Mouse (Mus musculus) neural tube, embryonic 15.5 days (tissue): ENCODE results near the gene Qsox2. TPM values are rescaled to one million over a fixed set of nuclear protein-coding genes. Genes with fewer than 3 reads are reported as not detected.

Experiments used
- ATAC-seq: fragments of 200-750 bp; cut with Nextera tagmentation; 2 replicates; pipeline ENCODE4 v1.8.0; 2017; ENCODE audit warnings: mild to moderate bottlenecking, moderate TSS enrichment, moderate library complexity; ENCODE audit not compliant: low FRiP score
- H3K27ac ChIP-seq: fragments of 300-500 bp; sonication (generic); replicated peaks from 2 replicates; pipeline ENCODE4 v1.5.1; 2015; ENCODE audit warnings: mild to moderate bottlenecking, inconsistent platforms
- H3K27me3 ChIP-seq: fragments of 300-500 bp; sonication (generic); replicated peaks from 2 replicates; pipeline ENCODE4 v1.6.1; 2015; ENCODE audit warnings: inconsistent platforms
- H3K36me3 ChIP-seq: fragments of 300-500 bp; sonication (generic); 2 replicates; pipeline ENCODE4 v1.6.1; 2015; ENCODE audit warnings: inconsistent platforms
- H3K4me1 ChIP-seq: fragments of 300-500 bp; sonication (generic); 2 replicates; pipeline ENCODE4 v1.6.1; 2015; ENCODE audit warnings: inconsistent platforms
- H3K4me2 ChIP-seq: fragments of 300-500 bp; sonication (generic); 2 replicates; pipeline ENCODE4 v1.6.1; 2015; ENCODE audit warnings: inconsistent platforms, mild to moderate bottlenecking, moderate library complexity
- H3K4me3 ChIP-seq: fragments of 300-500 bp; sonication (generic); replicated peaks from 2 replicates; pipeline ENCODE4 v1.5.1; 2015; ENCODE audit warnings: mild to moderate bottlenecking, inconsistent platforms
- H3K9ac ChIP-seq: fragments of 300-500 bp; sonication (generic); replicated peaks from 2 replicates; pipeline ENCODE4 v1.6.1; 2015; ENCODE audit warnings: mild to moderate bottlenecking, inconsistent platforms
- H3K9me3 ChIP-seq: fragments of 300-500 bp; sonication (generic); replicated peaks from 2 replicates; pipeline ENCODE4 v1.6.1; 2016; ENCODE audit warnings: inconsistent platforms
- WGBS: fragments of 180-500 bp; shearing (Covaris S2); methylation state at CpG from one replicate; pipeline ENCODE4 v1.1.7; 2015; ENCODE audit warnings: mixed read lengths; 5-methylcytosine and 5-hydroxymethylcytosine counted together
- polyA plus RNA-seq: library from polyadenylated mRNA; unstranded; fragments of >200 nt; fragmentation: Nextera tagmentation; extraction: Ambion mirVana; gene quantifications from 2 replicates; pipeline ENCODE4 v1.2.1, GENCODE M21; 2015

Qsox2 gene
- polyA plus RNA-seq, 1 experiment from 2014 or later: 14.7 TPM

GRCm38 (mm10) chr2:26188517-26188916, 48.8 kb downstream of the Qsox2 start:
- Histone ChIP-seq H3K4me2 (no peak overlapping the region), H3K27ac (no peak overlapping the region), H3K4me3 (no peak overlapping the region), H3K9ac (no peak overlapping the region), H3K4me1 (no peaks in the 10 kb centered on the region), H3K36me3 (no peaks in the 10 kb centered on the region), H3K27me3 (peaks cover 36% of the 10 kb centered on the region), H3K9me3 (no peaks in the 10 kb centered on the region)
- ATAC-seq: no peak
- 84% methylated on average over 5 of the region's 5 CpGs for WGBS

- Histone ChIP-seq H3K4me2 (no peak overlapping the region), H3K9ac (no peak overlapping the region), H3K9me3 (no peaks in the 10 kb centered on the region), H3K4me1 (no peaks in the 10 kb centered on the region), H3K27ac (no peak overlapping the region), H3K36me3 (no peaks in the 10 kb centered on the region), H3K4me3 (no peak overlapping the region), H3K27me3 (0 out of 2 replicates have a peak, but pooled peaks cover 10% of the 10 kb centered on the region)
- ATAC-seq: no peak
- WGBS: 76% methylated on average over 3 of the region's 3 CpGs
These were observed 53.0 kb downstream of the Qsox2 start for GRCm38 (mm10) chr2:26184352-26184751.

- H3K27me3 ChIP-seq: 0 out of 2 replicates have a peak, but pooled peaks cover 14% of the 10 kb centered on the region
- no peaks in the 10 kb centered on the region for H3K36me3 ChIP-seq
- WGBS: 13% methylated on average over 6 of the region's 6 CpGs
- no peak overlapping the region for H3K4me3 ChIP-seq
- no peak overlapping the region for H3K9ac ChIP-seq
- no peak overlapping the region for H3K27ac ChIP-seq
- no peaks in the 10 kb centered on the region for H3K9me3 ChIP-seq
- no peaks in the 10 kb centered on the region for H3K4me1 ChIP-seq
- no peak for ATAC-seq
- H3K4me2 ChIP-seq: no peak overlapping the region
These were observed 54.7 kb downstream of the Qsox2 start for GRCm38 (mm10) chr2:26182646-26183045.

- H3K36me3 ChIP-seq: no peaks in the 10 kb centered on the region
- H3K4me2 ChIP-seq: no peak overlapping the region
- H3K27ac ChIP-seq: no peak overlapping the region
- peaks cover 7% of the 10 kb centered on the region for H3K4me1 ChIP-seq
- 23% methylated on average over 2 of the region's 2 CpGs for WGBS
- peaks cover 10% of the 10 kb centered on the region for H3K27me3 ChIP-seq
- H3K9me3 ChIP-seq: no peaks in the 10 kb centered on the region
- no peak overlapping the region for H3K9ac ChIP-seq
- no peak for ATAC-seq
- H3K4me3 ChIP-seq: no peak overlapping the region
These were observed 60.1 kb downstream of the Qsox2 start for GRCm38 (mm10) chr2:26177189-26177588.

GRCm38 (mm10) chr2:26176731-26177130, 60.6 kb downstream of the Qsox2 start:
- peaks cover 12% of the 10 kb centered on the region for H3K27me3 ChIP-seq
- peaks cover 7% of the 10 kb centered on the region for H3K4me1 ChIP-seq
- ATAC-seq: no peak
- H3K36me3 ChIP-seq: no peaks in the 10 kb centered on the region
- H3K4me3 ChIP-seq: no peak overlapping the region
- H3K4me2 ChIP-seq: no peak overlapping the region
- no peaks in the 10 kb centered on the region for H3K9me3 ChIP-seq
- WGBS: 57% methylated on average over 5 of the region's 5 CpGs
- H3K27ac ChIP-seq: no peak overlapping the region
- no peak overlapping the region for H3K9ac ChIP-seq

- Histone ChIP-seq H3K27me3 (peaks cover 11% of the 10 kb centered on the region), H3K27ac (no peak overlapping the region), H3K9ac (no peak overlapping the region), H3K4me2 (no peak overlapping the region), H3K9me3 (no peaks in the 10 kb centered on the region), H3K4me3 (no peak overlapping the region), H3K4me1 (peaks cover 14% of the 10 kb centered on the region), H3K36me3 (no peaks in the 10 kb centered on the region)
- 1% methylated on average over 4 of the region's 4 CpGs for WGBS
- ATAC-seq: peak; percentile 66; the same call in 1 of the 2 replicates
These were observed 62.1 kb downstream of the Qsox2 start for GRCm38 (mm10) chr2:26175191-26175590.

- H3K4me3 ChIP-seq: no peak overlapping the region
- no peaks in the 10 kb centered on the region for H3K9me3 ChIP-seq
- no peak overlapping the region for H3K4me2 ChIP-seq
- H3K4me1 ChIP-seq: peaks cover 20% of the 10 kb centered on the region
- whole genome bisulfite sequencing: 79% methylated on average over 2 of the region's 2 CpGs
- no peak overlapping the region for H3K9ac ChIP-seq
- no peak overlapping the region for H3K27ac ChIP-seq
- no peaks in the 10 kb centered on the region for H3K36me3 ChIP-seq
- peaks cover 7% of the 10 kb centered on the region for H3K27me3 ChIP-seq
- no peak for ATAC-seq
These were observed 65.2 kb downstream of the Qsox2 start for GRCm38 (mm10) chr2:26172166-26172565.

- 65% methylated on average over 2 of the region's 2 CpGs for WGBS
- Histone ChIP-seq H3K9ac (no peak overlapping the region), H3K4me3 (no peak overlapping the region), H3K27me3 (peaks cover 7% of the 10 kb centered on the region; the same call in 1 of the 2 replicates), H3K4me1 (peaks cover 17% of the 10 kb centered on the region), H3K27ac (no peak overlapping the region), H3K9me3 (no peaks in the 10 kb centered on the region), H3K4me2 (no peak overlapping the region), H3K36me3 (no peaks in the 10 kb centered on the region)
- ATAC-seq: no peak
These were observed 66.9 kb downstream of the Qsox2 start for GRCm38 (mm10) chr2:26170376-26170775.

- ATAC-seq: peak; percentile 13; the same call in 1 of the 2 replicates
- 27% methylated on average over 11 of the region's 11 CpGs for WGBS
- Histone ChIP-seq H3K27me3 (peaks cover 7% of the 10 kb centered on the region; the same call in 1 of the 2 replicates), H3K4me1 (peaks cover 13% of the 10 kb centered on the region; the same call in 1 of the 2 replicates), H3K4me3 (no peak overlapping the region), H3K9ac (no peak overlapping the region), H3K27ac (no peak overlapping the region), H3K4me2 (no peak overlapping the region), H3K9me3 (no peaks in the 10 kb centered on the region), H3K36me3 (no peaks in the 10 kb centered on the region)
These were observed 68.3 kb downstream of the Qsox2 start for GRCm38 (mm10) chr2:26168843-26169579.

GRCm38 (mm10) chr2:26166890-26167289, 70.4 kb downstream of the Qsox2 start:
- H3K4me2 ChIP-seq: no peak overlapping the region
- H3K9me3 ChIP-seq: no peaks in the 10 kb centered on the region
- H3K27ac ChIP-seq: no peak overlapping the region
- no peak for ATAC-seq
- H3K27me3 ChIP-seq: peaks cover 1% of the 10 kb centered on the region; the same call in 1 of the 2 replicates
- H3K9ac ChIP-seq: no peak overlapping the region
- WGBS: 93% methylated on average over 3 of the region's 3 CpGs
- H3K36me3 ChIP-seq: no peaks in the 10 kb centered on the region
- H3K4me3 ChIP-seq: no peak overlapping the region
- H3K4me1 ChIP-seq: peaks cover 13% of the 10 kb centered on the region; the same call in 1 of the 2 replicates
